Mouse (Mus musculus) T-helper 17 cell (primary cell): ENCODE data around the gene Eya4.

Experiments used
- in situ Hi-C, 2 experiments: fragments of 300-600 bp; cut with MboI, MseI; formaldehyde crosslinking; loops; 1 replicate in 1 of 2; 2 replicates in 1 of 2; pipeline ENCODE4 v1.15.1; 2025; ENCODE audit warnings: high pct_unique_total_duplicates in 2 of 2

The Eya4 gene

GRCm38 (mm10) chr10:23350011-23350911 lies at the start of gene Eya4:
Gene Eya4 (minus strand): TSS chr10:23350786.
- in situ Hi-C loops: no loop called here

- in situ Hi-C loops: no loop called here
Observed at GRCm38 (mm10) chr10:23395399-23395798, 44.8 kb upstream of the Eya4 start.

DNA sequence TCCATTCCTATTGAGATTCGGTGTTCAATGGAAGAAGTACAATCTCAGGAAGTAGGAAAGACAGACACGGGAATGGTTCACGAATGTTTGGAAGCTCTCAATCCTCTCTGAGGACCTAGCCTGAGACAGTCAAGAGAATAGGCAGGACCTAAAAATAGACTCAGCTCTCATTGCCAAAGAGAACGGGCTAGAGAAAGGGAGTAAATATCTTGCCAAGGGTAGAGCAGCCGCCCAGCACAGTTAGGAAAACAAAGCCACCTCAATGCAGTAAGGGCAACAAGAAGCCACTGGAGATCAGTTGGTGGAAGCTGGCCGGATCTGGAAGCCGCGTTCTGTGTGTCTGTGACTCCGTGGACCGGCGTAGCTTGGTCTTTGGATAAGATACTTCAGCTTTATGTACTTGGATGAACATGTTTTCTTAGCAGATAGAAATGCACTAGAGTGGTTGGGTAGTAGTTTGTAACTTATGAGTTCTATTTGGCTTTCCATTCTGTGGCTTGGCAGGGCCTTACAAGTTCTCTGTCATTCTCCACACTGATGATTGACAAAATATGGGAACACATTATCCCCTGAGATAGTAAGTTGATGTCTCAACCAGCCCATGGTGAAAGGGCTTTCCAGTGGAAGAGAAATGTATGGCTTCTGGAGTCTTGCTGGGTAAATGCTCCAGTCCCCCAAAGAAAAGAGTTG lies 44.1 kb upstream of the Eya4 start:
- in situ Hi-C loops: no loop called here

DNA sequence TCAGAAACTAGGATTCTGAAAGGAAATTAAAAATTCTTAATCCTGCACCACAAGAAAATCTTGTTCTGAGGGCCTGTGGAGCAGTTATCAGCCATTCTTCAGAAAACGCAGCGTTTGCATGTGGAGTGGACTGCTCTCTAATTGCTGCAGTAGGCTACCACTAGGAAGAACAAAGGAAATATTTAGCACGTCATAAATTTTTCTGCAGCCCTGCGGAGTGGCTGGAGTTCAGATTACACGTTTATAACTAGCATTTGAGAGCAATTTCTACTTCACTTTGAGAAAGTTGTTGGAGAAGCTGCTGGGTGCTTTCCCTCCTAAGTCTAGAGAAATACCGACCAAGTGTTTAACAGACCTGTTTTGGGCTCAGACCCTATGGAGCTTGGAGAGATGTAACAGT lies 43.6 kb upstream of the Eya4 start:
- in situ Hi-C loops: no loop called here

- in situ Hi-C loops: no loop called here
Observed at GRCm38 (mm10) chr10:23363866-23364265, 13.3 kb upstream of the Eya4 start.

DNA sequence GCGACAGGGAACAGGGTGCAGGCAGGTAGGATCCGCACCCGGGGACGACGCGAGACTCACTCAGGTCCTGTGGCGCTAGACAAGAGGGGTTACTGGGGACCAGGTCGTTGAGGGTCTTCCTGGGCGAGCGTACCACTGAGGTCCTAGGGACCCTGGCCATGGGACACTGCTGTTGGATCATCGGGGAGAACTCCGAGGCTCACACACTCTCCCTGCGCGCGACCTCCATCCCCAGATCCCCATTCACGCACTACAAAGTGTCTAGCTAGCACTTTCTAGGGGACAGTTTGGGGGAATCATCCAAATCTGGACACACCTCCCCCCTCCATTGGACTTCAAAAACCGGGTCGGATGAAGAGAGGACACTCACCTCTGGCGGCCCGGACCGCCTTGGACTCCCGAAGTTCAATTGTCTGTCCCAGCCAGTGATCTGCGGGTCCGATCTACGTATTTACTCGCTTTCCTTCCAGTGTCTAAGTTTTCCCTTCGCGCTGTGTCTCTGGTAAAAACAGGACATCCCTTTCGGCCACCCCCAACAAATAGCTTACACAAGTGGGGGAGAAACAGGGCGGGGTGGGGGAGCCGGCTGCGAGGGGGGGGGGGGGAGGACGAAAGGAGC lies 1.1 kb downstream of the Eya4 start:
- in situ Hi-C loops: no loop called here

- in situ Hi-C loops: no loop called here
Observed at GRCm38 (mm10) chr10:23348893-23349391, 1.6 kb downstream of the Eya4 start.

DNA sequence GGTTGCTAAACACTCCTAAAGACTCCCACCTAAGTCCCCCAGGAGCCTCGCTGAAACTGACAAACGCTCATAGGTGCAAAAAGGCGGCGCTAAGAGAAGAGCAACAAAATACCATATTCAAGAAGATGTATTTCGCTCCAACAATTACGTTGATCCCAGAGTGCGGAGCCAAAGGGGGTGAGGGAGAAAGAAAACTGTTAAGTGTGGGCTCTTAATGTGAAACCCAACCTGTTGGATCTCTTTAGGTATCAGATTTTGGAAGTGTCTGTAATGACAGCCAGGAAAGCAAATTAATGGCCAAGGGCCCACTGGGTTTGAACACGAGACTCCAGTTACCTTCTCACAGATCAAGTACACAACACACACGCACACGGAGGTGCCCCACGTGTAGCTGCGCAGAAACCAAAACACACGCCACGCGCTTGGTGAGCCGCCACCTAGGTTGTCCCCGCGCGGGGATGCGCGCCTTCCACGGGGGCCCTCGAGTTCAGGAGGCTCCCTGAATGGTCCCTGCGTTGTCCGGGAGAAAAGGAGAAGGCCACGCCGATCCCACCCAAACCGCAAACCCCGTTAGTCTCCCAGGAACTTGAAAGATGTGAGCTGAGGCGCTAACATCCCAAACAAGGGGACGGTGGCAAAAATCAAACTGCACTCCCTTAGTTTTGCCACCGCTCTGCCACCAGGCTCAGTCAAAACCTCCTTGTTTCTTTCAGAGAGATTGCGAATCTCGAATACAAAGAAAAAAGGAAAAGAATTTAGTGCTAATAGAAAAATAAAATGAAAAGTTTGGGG lies 2.3 kb downstream of the Eya4 start:
- in situ Hi-C loops: no loop called here

GRCm38 (mm10) chr10:23337250-23337649 lies 13.3 kb downstream of the Eya4 start:
- in situ Hi-C loops: no loop called here

DNA sequence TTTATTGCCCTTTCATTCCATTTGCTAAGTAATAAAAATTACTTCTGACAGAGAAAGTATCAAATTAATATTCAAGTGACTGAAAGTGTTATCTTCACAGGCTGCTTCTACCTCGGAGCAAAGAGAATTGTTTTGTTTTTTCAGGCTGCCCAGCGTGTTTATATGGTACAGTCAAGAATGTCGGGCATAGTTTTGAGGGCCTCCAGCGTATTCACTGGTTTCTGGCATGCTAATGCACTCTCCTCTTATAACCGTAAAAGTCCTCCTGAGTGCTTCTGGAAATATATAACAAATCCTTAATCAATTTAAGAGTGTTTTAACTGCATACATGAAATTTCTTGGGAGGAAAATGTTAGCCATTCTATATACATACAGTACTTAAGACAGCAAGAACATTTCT lies 17.8 kb downstream of the Eya4 start:
- in situ Hi-C loops: no loop called here

DNA sequence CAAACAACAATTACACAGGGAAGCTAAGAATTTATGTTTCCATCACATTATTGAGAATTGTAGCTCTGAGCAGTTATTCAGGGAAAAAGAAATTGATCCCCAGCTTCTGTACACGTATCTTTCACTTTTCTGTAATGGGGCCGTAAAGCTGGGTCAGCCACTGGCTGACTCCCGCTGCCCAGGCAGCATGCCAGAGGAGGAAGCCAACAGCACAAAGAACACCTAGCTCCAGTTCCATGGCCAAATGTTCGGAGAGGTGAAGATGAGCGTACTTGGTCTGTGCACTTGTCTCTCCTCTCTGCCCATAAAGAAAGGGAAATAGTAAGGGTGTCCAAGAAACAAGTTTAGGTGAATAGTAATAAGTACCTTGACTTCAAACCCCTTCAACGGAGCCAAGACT lies 22.9 kb downstream of the Eya4 start:
- in situ Hi-C loops: no loop called here

- in situ Hi-C loops: no loop called here
Observed at GRCm38 (mm10) chr10:23322275-23322674, 28.3 kb downstream of the Eya4 start.

GRCm38 (mm10) chr10:23295616-23296015 lies 55.0 kb downstream of the Eya4 start:
- in situ Hi-C loops: no loop called here

DNA sequence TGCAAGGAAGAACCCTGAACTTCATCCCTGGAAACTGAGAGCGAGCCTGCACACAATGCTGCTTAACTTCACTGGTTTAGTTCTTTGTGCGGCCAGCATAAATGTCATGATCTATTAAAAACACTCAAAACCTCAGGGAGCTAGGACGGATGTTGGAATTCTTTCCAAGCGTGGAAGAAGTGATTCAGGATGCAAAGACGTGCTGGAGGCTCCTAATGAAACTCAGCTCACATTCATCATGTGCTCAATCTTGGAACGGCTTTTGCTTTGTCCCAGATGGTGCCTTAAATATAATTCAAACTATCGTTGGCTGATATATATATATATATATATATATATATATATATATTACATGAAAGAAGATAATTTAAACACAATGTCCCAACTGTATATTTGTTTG lies 58.1 kb downstream of the Eya4 start:
- in situ Hi-C loops: no loop called here

- in situ Hi-C loops: no loop called here
Observed at GRCm38 (mm10) chr10:23277371-23277770, 73.2 kb downstream of the Eya4 start.

DNA sequence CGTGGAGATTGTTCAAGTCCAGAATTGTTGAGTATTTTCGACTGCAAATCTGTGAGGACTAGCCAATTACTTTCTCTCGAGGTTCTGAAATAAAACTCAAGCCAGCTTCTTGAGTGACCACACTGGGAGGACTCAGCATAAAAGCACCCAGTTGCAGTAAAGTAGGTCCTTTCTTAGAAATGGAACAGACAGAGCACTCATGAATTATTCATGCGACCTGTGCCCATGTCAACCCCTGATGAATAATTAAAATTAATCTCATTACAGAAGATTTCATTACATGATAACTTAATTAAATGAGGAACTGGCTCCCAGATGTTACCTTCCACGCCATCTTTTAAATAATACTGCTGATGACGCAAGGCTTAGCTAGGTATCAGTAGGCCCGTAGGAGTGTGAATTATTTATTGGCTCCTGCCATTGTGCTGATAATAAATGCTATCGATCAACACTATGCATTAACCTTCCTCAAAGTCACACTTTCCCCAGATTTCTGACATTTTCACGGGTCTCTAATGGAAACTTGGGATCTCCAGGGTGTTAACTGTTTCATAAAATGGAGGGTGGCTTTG lies 79.5 kb downstream of the Eya4 start:
- in situ Hi-C loops: no loop called here

- in situ Hi-C loops: no loop called here
Observed at GRCm38 (mm10) chr10:23270502-23270901, 80.1 kb downstream of the Eya4 start.

DNA sequence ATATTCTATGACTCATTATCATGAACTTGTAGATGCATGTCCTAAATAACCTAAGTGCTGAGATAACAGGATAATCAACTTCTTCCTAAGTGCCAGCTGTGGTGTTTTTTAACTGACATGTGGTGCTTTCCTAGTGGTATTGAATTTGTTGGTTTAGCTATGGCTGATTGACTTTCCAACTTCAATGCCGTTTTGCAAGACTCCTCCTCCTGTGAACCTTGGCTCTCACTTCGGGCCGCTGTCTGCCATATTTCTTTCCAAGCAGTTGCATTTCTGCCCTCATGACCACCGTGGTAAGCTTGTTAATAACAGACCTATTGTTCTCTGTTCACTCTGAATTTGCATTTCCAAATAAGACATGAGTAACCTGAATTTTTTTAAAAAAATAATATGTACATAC lies 98.4 kb downstream of the Eya4 start:
- in situ Hi-C loops: no loop called here

DNA sequence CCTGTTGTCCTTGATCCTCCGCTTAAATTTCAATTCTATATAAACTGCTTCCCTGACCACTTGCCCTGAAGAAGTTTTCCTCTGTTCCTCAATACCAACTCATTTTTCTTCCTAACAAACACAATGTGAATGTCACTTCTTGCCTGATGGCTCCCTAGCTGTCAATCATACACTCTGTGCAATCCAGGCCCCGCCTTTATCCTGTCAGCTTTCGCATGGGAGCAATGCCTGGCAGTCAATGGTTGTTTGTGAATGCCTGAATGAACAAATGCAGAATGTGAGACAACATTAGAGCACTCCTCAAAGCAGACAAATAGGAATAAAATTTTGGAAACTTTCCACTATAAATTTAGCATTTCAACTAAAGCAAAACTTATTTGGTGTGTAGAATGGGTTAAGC lies 104.1 kb downstream of the Eya4 start:
- in situ Hi-C loops: no loop called here

GRCm38 (mm10) chr10:23236918-23237317 lies 113.7 kb downstream of the Eya4 start:
- in situ Hi-C loops: no loop called here

- in situ Hi-C loops: no loop called here
Observed at GRCm38 (mm10) chr10:23235405-23235804, 115.2 kb downstream of the Eya4 start.
